Mouse (Mus musculus) adrenal gland (tissue): ENCODE measurements around the gene Tnfaip6.
"Not testable (repeated sequence)": the region's sequence is repeated elsewhere in the genome, so short reads cannot be mapped to it uniquely, and the experiment has no call there.

Experiments
- intact Hi-C: fragments of 180-260 bp; cut with DNase I; formaldehyde crosslinking; loops from one replicate; pipeline ENCODE4 v1.15.1; 2025
- long read RNA-seq, 2 experiments: library from polyadenylated mRNA; unstranded; transcript quantifications; one replicate each; pipeline ENCODE4 v2.0.0; 2020; ENCODE audit warnings: borderline replicate concordance in 1 of 2; ENCODE audit not compliant: insufficient replicate concordance in 1 of 2

Gene Tnfaip6
- long read RNA-seq, experiment 1, partial matches to known transcripts = 0 of 1 reads
- long read RNA-seq, experiment 1, other reads (novel, unspliced or antisense) = 0 of 1 reads
- long read RNA-seq, experiment 2, partial matches to known transcripts = 0 of 2 reads
- long read RNA-seq, experiment 2, other reads (novel, unspliced or antisense) = 0 of 2 reads

DNA sequence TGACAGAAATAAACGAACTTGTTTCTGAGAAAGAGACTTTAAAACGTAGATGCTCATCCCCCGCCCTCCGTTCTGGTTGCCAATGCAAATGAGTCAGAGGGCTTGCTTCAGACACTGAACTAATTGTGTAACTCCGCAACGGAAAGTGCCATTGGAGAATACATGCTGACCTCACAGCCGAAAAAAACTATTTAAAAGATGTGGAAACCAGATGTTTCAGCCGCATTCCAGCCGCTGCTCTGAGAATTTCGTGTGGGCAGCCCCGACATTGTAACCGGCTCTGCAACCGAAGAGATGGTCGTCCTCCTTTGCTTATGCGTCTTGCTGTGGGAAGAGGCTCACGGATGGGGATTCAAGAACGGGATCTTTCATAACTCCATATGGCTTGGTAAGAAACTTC, at the start of gene Tnfaip6:
TSS of gene Tnfaip6 (plus strand) at position 128 of the 400 bp plus-strand sequence.
- intact Hi-C loops = no loop called here

DNA sequence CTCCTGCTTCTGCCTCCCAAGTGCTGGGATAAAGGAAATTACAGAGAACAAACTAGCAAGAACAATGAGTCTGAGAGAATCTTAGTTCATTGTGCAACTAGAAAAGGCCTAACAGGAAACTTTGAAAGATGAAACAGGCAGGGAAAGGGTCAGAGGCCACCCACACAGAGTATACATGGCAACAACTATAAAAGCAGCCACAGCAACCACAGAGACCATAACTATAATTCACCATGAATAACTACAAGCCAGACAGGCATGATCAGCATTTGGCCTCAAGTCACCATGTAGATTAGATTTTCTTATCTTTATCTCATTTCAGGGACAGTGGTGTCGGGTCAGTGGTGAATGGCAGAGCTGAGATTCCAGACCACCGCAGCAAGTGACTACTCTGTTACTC, 48.2 kb upstream of the Tnfaip6 start:
- intact Hi-C loops = no loop called here

DNA sequence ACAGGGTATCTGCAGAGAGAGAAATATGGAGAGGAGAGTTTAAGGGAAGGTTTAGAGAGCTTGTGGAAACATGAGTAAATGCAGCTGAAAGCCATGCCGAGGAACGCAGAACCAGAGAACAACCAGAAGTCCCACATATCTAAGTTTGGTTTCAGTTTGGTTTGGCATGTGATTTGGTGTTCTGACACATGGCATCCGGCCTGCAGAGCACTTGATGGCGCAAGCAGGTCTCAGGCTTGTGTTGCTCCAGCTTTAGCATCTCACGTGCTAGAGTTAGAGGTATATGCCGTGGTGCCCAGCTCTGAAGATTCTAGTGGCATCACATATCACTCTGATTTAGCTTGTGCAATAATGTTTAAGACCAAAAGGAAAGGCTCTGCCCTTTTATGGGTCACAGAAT, 46.4 kb upstream of the Tnfaip6 start:
- intact Hi-C loops = no loop called here

DNA sequence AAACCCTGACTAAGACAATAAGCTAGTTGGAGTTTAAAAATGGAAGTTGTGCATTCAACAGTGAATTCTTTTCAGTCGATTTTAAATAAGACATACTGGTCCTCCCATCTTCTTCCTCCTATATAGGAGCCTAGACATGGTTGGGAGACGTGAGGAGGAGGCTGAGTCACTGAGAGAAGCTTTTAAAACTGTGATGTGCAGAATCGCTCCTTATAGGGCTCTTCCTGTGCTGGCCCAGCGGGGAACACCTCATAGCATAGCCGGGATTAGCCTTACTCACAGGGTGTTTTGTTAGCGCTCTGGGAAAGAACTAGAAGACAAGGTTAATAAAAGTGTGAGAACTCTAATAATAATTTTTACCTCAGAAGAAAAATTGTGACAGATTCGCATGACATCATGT, 37.8 kb upstream of the Tnfaip6 start:
- intact Hi-C loops = no loop called here

DNA sequence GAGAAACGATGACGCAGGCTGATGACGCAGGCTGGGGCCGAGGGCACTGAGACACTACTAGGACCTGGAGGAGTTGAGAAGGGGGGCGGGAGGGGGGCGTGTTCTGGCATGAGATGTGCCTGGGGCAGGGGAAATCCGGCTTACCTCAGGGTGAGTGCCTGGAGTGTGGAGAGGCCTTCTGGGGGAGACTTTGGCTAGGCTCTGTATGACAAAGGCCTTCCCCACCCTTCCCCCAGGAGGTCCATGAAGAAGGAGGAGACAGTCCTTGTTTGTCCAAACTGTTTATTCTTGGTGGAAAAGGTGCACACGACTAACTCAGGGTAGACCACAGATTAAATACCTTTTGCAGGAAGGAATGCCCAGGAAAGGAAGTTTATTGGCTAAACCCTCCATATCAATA, 36.3 kb upstream of the Tnfaip6 start:
- intact Hi-C loops = no loop called here

DNA sequence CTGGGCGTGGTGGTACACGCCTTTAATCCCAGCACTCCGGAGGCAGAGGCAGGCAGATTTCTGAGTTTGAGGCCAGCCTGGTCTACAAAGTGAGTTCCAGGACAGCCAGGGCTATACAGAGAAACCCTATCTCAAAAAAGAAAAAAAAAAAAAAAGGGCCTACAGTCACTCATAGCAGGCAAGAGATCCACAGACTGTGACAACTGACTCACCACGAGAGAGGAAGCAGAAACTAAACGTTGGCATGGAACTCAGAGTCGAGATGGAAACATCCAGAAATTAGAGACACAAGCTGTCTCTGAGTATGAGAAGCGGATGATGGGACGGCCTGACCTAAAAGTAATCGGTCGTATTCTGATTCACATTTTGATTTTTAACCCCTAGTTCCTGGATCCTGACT, 35.5 kb upstream of the Tnfaip6 start:
- intact Hi-C loops = not testable (repeated sequence)

DNA sequence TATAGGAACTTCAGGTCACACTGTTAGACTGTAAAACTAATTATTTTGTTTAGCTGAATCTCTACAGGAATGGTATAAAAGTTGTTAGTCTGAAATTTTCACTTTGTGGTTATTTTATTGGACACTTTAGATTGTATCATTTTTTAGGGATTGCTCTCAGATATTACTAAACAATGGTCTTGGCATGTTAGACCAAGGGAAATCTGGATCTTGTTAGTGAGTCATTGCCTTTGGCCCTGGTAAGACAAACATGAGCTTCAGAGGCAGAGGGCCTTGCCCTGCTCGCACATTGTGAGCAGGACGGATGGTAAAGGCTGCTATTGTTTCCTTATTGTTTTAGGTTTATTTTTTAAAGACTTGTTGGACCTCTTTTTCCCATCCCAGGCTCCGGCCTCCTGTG, 31.4 kb upstream of the Tnfaip6 start:
- intact Hi-C loops = no loop called here

DNA sequence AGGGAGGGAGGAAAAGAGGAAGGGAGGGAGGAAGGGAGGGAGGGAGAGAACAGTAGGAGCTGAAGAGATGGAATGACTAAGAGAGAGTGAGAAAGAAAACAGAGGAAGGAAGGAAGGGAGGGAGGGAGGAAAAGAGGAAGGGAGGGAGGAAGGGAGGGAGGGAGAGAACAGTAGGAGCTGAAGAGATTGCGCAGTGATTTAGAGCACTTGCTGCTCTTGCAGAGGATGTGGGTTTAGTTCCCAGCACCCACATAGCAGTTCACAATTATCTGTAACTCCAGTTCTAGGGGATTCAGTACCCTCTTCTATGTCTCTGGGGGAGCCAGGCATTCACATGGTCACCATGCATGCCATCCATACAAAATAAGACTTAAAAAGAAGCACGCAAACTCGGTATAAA, 26.0 kb upstream of the Tnfaip6 start:
- intact Hi-C loops = not testable (repeated sequence)

DNA sequence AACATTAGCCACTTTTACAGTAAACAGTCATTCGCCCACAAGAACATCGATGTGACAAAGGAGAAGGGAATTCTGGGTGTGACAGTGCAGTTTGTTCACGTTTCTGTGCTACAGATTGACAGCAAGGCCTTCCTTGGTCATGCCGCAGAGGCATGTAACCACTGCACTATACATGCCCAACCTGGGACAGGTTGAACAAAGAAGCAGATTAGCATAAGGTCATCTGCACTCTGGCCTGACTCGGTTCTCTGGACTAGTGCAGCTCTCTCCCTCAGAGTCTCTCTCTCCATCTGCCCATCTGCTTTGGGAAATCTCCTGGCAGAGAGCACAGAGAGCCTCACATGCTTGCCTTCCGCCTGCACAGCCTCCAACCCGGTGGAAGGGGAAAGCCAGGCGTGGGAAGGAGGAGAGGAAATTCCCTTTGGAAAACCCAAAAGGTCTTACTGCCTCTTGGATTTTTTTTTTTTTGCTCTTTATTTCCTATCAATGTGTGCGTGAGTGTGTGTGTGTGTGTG, 24.4 kb upstream of the Tnfaip6 start:
- intact Hi-C loops = no loop called here

DNA sequence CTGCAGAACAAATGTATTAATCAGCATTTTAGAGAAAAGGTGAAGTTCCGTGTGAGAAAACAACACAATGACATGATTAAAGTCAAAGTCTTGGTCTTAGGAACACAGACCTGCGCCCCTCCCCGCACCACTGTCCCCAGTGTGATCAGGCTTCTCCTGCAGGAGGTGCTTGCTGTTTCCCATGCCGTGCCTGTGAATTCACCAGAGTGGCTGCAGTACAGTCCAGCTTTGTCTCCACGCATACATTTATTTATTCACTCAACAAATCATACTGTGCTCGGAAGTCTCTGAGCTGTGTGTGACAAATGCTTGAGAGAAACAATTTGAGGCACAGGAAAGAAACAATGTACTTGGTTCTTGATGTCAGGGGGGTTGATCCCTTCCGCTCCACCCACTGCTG, 21.4 kb upstream of the Tnfaip6 start:
- intact Hi-C loops = no loop called here

DNA sequence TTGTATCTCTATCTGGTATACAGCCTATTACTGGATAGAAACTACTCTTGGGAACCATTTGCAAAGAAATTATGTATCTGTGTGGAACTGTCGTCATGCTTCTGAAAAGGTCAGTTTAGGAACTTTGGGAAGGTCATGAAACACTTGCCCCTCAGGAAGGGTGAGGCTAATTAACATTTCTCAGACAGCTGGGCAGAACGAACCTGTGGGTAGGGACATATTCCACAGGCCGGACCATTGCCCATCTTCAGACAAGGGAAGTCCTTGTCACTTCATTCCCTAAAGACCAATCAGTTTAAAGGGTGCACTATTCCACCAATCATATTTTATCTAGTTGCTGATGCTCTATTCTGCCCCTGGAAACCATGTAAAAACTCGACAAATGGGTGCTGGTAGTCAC, 10.7 kb upstream of the Tnfaip6 start:
- intact Hi-C loops = no loop called here

DNA sequence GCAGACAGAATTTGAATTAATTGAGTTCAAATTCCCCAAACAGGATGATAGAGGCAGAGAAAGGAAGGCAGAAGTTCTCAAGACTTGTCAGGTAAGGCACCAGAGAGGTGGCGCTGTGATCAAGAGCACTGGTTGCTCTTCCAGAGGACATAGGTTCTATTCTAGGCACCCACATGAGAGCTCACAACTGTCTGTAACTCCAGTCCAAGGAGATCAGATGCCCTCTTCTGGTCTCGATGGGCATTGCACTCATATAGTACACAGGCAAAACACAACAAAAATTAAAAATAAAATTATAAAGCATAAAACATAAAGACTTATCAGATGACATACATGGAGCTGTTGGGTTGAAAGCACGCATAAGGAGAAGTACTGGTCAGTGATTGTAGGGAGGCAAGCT, 8.4 kb upstream of the Tnfaip6 start:
- intact Hi-C loops = no loop called here

DNA sequence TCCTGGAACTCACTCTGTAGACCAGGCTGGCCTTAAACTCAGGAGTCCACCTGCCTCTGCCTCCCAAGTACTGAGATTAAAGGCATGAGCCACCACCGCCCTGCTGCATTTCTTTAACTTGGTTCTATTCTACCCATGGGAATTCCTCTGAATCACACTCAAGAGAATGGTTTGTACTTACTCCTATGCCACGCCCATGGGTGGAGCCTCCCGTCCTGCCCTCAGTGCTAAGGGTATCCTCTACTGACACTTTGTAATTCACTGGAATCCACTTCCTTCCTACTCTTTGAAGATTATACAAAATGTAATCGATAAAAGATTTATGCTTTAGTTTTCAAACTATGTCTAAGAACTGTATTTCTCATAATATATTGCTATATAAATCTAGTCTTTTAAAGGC, 6.3 kb upstream of the Tnfaip6 start:
- intact Hi-C loops = no loop called here

DNA sequence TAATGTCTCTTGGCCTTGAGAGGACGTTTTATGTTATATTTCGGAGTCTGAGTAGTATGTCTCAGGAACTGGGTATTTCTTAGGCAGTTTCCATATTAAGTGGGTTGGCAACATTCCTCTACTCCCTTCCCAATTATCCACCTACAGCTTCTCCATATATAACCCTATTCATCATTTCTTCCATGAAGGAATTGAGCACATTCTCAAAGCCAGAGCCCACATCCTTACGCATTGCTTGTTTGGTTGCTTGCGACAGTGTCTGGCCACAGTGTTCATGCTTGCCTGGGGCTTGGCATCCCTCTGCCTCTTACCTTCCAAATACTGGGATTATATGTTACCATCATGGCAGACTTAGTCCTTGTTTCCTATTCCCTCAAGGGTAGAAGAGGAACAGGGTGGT, 3.2 kb upstream of the Tnfaip6 start:
- intact Hi-C loops = no loop called here

DNA sequence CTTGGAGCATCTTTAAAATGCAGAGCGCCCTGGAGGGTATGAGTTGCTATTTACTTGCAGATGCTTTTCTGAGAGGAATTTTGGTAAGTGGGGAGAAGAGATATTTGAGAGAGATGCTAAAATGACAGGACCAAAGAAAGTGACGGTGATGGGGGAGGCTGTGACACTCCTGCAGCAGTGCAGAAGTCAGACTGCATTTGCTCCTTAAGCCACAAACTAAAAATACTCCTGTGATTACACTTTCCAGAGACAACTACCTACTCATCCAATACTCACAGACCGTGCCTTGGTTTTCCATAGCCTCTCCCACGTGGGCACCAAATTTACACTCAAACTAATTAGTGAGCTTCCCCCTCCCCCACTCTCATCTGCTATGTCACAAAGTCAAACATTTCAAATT, 2.7 kb upstream of the Tnfaip6 start:
- intact Hi-C loops = no loop called here

DNA sequence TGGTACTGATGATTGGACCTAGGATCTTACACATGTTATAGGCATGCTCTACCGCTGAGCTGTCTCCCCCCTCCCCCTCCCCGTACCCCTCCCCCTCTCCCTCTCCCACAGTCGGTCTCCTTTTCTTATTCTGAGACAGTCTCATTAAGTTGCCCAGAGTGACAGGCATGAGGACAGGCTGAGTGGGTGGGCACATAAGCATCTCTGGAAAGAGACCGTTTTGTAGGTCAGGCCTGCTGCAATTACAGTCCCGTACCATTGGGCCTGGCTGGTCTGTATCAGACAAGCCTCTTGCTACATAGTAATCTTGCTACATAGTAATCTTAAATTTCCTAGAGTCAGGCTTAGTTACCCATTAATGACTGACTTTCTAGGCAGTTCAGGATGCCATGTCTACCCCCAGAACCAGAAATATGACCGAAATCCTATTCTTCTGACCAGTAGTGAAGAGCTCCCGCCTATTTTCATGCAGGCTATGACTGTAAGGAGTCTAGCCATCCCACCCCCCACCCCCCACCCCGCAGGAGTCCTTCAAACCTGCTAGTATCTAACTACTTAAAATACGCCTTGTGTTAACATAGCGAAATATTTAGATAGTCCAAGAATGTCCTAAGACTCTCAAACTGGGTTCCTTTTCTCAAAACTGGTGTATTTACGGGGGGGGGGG, 747 bp upstream of the Tnfaip6 start:
- intact Hi-C loops = no loop called here

DNA sequence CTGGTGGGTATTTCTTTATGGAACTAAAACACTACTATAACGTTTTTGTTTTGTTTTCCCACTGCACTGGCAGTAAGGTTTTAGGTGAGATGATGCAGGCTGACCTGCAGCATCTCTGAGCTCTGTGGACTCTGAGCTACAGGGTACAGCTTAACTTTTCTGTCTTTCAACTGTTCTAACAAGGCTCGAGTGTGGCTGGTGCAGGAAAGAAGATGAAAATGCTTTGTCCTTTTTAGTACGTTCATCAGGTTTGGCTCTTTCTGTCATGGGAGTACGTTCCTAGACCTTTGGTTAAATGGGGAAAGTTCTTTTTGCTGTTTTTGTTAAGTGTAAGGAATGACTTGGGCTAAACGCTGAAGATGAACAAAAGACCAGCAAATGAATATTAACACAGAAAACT, 749 bp downstream of the Tnfaip6 start:
- intact Hi-C loops = no loop called here

DNA sequence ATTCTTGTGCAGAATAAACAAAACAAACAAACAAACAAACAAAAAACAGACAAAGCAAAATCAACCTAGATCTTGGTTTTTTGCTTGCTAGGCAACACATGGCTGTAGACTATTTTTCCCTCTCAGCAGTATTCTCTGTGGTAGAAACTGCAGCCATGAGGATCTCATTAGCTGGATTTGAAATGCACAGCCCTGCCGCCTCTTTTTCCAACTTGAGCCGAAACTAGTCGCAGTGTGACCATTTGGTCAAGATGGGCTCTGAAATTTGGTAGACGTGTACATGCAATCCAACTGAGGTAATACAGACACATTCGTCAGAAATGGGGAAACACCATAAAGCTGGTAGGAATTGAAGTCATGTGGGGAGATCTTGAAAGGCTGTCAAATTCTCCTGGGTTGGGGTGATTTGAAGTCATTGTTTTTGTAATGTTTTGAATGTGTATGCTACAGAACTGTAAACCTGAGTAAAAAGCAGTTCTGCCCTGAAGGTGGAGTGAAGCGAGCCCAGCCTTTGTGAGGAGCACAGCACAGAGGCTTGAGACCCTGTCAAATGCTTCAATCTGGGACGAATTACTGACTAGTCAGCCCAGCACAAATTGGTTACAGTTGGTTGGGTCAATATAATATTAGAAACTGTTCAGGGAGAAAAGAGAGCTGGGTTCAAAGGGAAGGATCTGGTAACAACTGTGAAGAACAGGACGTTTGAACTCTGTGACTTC, 1.4 kb downstream of the Tnfaip6 start:
- intact Hi-C loops = no loop called here

DNA sequence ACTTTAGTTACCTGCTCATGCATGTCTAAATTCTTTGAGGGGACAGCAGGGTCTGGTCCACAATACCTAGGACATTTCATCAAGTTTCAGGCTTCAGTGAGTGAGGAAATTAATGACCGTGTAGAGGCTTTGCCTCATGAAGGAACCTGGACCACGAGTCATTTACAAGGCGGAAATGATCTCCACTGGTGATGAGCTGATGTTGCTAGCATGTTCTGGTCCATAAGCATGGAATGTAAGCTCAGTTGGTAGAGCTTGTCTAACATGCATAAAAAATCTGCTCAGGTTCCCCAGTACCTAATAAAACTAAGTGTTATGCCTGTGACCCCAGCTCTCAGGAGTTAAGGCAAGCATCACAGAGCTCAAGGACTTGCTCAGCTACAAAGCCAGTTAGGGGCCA, 4.3 kb downstream of the Tnfaip6 start:
- intact Hi-C loops = no loop called here

DNA sequence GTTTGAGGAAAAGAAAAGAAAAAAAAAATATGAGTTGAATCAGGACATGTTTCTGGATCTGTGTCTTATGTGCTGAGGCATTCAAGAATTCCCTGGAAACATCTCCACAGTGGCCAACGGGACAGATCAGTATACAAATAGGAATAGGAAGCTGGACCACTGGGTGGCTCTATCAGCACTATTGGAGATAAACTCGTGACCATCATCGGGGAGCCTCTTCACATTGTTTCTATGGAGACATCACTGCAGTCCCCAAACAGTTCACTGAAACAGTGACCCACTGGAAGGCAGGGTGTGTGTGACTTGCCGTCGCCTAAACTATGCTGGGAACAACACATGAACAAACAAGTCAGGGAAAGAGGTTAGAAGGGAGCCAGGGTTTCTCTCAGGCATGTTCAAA, 4.9 kb downstream of the Tnfaip6 start:
- intact Hi-C loops = no loop called here

DNA sequence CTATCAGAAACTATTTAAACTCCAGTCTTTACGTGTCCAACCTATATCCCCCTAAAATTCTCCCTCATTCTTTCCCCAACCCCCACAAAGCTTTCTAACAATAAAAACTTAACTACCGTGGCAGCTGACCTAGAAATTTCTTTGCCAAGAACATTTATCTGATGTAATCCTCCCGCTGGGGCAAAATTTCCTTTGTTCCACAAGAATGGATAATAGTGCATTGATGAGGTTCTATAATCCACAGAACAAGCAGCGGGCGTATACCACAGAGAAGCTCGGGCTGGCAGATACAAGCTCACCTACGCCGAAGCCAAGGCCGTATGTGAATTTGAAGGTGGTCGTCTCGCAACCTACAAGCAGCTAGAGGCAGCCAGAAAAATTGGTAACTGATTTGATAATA, 5.7 kb downstream of the Tnfaip6 start:
- intact Hi-C loops = no loop called here

DNA sequence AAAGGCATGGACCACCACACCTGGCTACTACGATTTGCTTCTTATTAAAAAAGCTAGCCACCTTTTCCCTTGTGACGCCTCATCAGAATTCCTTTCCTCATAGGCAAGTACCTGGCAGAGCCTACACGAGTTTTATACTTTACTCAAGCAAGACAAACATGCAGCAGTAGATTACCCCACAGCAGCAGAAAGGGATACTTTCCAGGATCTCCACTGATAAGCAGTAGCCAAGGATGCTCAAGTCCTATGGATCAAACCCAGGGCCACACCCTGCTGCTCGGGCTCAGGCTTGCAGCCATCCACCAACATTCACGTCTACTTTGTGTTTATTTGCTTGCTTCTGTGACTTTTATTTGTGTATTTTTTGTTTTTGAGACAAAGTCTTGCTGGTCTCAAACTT, 8.2 kb downstream of the Tnfaip6 start:
- intact Hi-C loops = no loop called here

DNA sequence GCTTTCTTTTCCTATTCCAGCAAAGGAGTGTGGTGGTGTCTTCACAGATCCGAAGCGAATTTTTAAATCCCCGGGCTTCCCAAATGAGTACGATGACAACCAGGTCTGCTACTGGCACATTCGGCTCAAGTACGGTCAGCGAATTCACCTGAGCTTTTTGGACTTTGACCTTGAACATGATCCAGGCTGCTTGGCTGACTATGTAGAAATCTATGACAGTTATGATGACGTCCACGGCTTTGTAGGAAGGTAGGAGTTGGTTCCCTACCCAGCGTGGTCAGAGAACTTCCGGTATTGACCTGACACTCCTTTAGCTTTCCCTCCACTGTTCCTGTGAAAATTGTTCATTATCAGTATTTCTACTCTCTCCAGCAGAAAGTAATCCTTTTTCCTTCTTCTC, 13.0 kb downstream of the Tnfaip6 start:
- intact Hi-C loops = no loop called here
